In the genomic region with DNA sequence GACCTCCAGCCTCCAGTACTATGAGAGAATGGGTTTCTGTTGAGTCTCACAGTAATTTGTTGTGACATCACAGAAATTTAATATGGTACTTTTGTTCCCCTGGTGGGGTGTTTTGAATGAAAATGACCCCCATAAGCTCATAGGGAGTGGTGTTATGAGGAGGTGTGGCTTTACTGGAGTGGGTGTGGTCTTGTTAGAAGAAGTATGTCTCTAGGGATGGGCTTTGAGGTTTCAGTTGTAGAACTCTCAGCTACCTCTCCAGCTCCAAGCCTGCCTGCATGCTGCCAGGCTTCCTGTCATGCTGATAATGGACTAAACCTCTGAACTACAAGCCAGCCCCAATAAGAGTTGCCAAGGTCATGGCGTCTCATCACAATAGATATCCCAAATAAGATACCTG, we compare ENCODE assay signal across 26 mouse cellular contexts. TPM values are rescaled to one million over a fixed set of nuclear protein-coding genes. Genes with fewer than 3 reads are reported as not detected.
A peak's percentile ranks its signal among the peaks of the same experiment; 100 is the strongest.
DNase-seq lines count a peak whose midpoint lies in the region; TF ChIP-seq lines count a peak whose summit lies in the region.
"Had no signal": no experiment of that assay in that cellular context is flagged by ENCODE, and none has a peak within 500 bp of the region (broad histone marks: within the 10 kb centered on the region; RNA-seq: fewer than 3 reads in every experiment).

No protein-coding gene starts in this region.

- peak; percentile 70 for DNase-seq in heart, adult 11 months
- DNase-seq in heart, adult 8-10 months (ENCODE audit: low spot score), result no peak
- DNase-seq in ES-CJ7 (ENCODE audit: low read depth, low spot score), result peak; percentile 84
- peak; percentile 82 for DNase-seq in R1 (ENCODE audit: low read depth, low spot score)
- DNase-seq in lung, adult 2 months, result no peak
- DNase-seq in urinary bladder, postnatal 10 days (ENCODE audit: low spot score), result no peak
- no peak for DNase-seq in thymus, postnatal 36 days
- DNase-seq: adrenal gland, adult 8-10 months; adrenal gland, postnatal 14 days; adrenal gland, postnatal 36 days; B cell, adult 2 months; cerebellum, adult 11 months; cerebellum, adult 18-20 months; cerebellum, adult 8-10 months; cerebellum, postnatal 10 days; cerebellum, postnatal 25 days; forebrain, postnatal 0 days had no signal

- no peak overlapping the region for H3K4me3 ChIP-seq in lung, adult 2 months (replicated peaks; ENCODE audit: extremely low read depth, low read depth, low read length)
- H3K4me3 ChIP-seq: embryonic facial prominence, embryonic 10.5 days; embryonic facial prominence, embryonic 12.5 days; forebrain, embryonic 13.5 days; forebrain, embryonic 15.5 days had no signal

- peaks cover 5% of the 10 kb centered on the region; the same call in 1 of the 2 replicates for H3K4me1 ChIP-seq in lung, adult 2 months (ENCODE audit: control insufficient read depth, insufficient read depth, low read length)

- TF ChIP-seq POLR2A in lung, adult 2 months (IDR thresholded peaks at IDR 0.05; ENCODE audit: borderline replicate concordance, extremely low read depth, low read depth, low read length), result no peak

- no peak for TF ChIP-seq CTCF in lung, adult 2 months (IDR thresholded peaks at IDR 0.05; ENCODE audit: insufficient read depth, low read length)

- 91% methylated on average over 1 of the region's 1 CpGs for WGBS in lung, adult 2 months

RNA-seq across cellular contexts. Expression of gene Cep55, which starts 5.1 kb away (rescaled TPM):
- under 1 TPM in 3 of 4 experiments, not detected in 1; 0.24 to 0.63 (median 0.25) TPM for total RNA-seq in heart, adult 8-10 months (2022)
- polyA plus RNA-seq in lung, adult 2 months (2012; rRNA removed), result 0.38 and 0.40 TPM in 2 replicates

RNA-seq across cellular contexts. Expression of gene Myof, which starts 6.3 kb away (rescaled TPM):
- 1 to 10 TPM; 6.2 to 9.0 (median 7.7) TPM for total RNA-seq in heart, adult 8-10 months (2022)
- 46.7 and 51.8 TPM in 2 replicates for polyA plus RNA-seq in lung, adult 2 months (2012; rRNA removed)
- polyA plus RNA-seq: G1E had no signal

RNA-seq across cellular contexts. Expression of gene Ffar4, which starts 47.2 kb away (rescaled TPM):
- total RNA-seq in heart, adult 8-10 months (2022), result not detected
- polyA plus RNA-seq in lung, adult 2 months (2012; rRNA removed), result 21.8 and 27.8 TPM in 2 replicates
- total RNA-seq: G1E had no signal
- polyA plus RNA-seq: CD4-positive, CD25-positive, alpha-beta regulatory T cell, adult 4 months; cortical plate, adult 2 months; embryonic facial prominence, embryonic 10.5 days; embryonic facial prominence, embryonic 12.5 days; forebrain, embryonic 11.5 days; forebrain, embryonic 13.5 days; G1E; Patski had no signal

Comparison
In these comparisons a context has a peak if more than half of its experiments do, and no peak if none do; other contexts are left out.
1. DNase-seq: peak in heart, adult 11 months (single experiment), ES-CJ7 (single experiment) and R1 (single experiment); none in heart, adult 8-10 months (single experiment), lung, adult 2 months (single experiment), urinary bladder, postnatal 10 days (single experiment) and thymus, postnatal 36 days (0 of 2).